Mouse (Mus musculus): ENCODE data around the gene Magi3. TPM values are rescaled to one million over a fixed set of nuclear protein-coding genes. Genes with fewer than 3 reads are reported as not detected.

Magi3 gene
- total and polyA plus RNA-seq, 3 experiments, result 0.68 to 2.6 (median 1.8) TPM

- H3K4me3 ChIP-seq (replicated peaks in 1 of 3; ENCODE audit: low read depth in 2 of 3, low read length in 2 of 3, poor library complexity in 1 of 3), result no peak overlapping the region
- H3K27me3 ChIP-seq (replicated peaks), result no peaks in the 10 kb centered on the region
- no peaks in the 10 kb centered on the region for H3K36me3 ChIP-seq (replicated peaks in 1 of 2; ENCODE audit: control insufficient read depth in 1 of 2, insufficient read depth in 1 of 2, low read length in 1 of 2)
- TF ChIP-seq CTCF (conservative IDR thresholded peaks at IDR 0.05 in 1 of 2, IDR thresholded peaks at IDR 0.05 in 1 of 2; ENCODE audit: low read depth in 2 of 2, low read length in 2 of 2), result peak in 1 of 2 experiments; percentile 45; a peak in 2 of 4 replicates
- no peak for TF ChIP-seq USF2 (conservative IDR thresholded peaks at IDR 0.05; ENCODE audit: low read depth, low read length)
- no peak for TF ChIP-seq TCF12 (IDR thresholded peaks at IDR 0.05; ENCODE audit: low read depth, low read length)
- peak; percentile 42 for TF ChIP-seq RAD21 (IDR thresholded peaks at IDR 0.05; ENCODE audit: low read depth, low read length)
- in situ Hi-C loops (cut with MboI; ENCODE audit: low pct_ligation_motif_present, low pct_unique_long_range_greater_than_20kb, low sequenced_read_pairs) (loop anchor here (25.0 kb wide), 1 partner anchor 257 kb away; the partner anchor contains the start of gene Bcl2l15), dilution Hi-C loops (cut with MboI; ENCODE audit: extremely low pct_ligation_motif_present, extremely low pct_unique_long_range_greater_than_20kb, low sequenced_read_pairs) (no loop called here)
- H3K79me2 ChIP-seq (replicated peaks; ENCODE audit: control insufficient read depth, extremely low read depth, insufficient read depth, poor library complexity, severe bottlenecking), result no peaks in the 10 kb centered on the region
- no peak overlapping the region for H3K27ac ChIP-seq (ENCODE audit: insufficient read depth, low read depth)
- H3K4me1 ChIP-seq (ENCODE audit: control insufficient read depth in 1 of 2, insufficient read depth in 2 of 2), result no peaks in the 10 kb centered on the region
- no peak for DNase-seq (ENCODE audit: extremely low read depth)
- H3K4me2 ChIP-seq (ENCODE audit: insufficient read depth, low read depth, poor library complexity, severe bottlenecking), result no peak overlapping the region
- H3K9ac ChIP-seq (ENCODE audit: insufficient read depth, low read depth), result no peak overlapping the region
- no peaks in the 10 kb centered on the region for H3K9me3 ChIP-seq (replicated peaks; ENCODE audit: low read length)
These were observed 125.5 kb downstream of the Magi3 start for GRCm38 (mm10) chr3:104094646-104095045.

- Histone ChIP-seq H3K27ac (ENCODE audit: insufficient read depth, low read depth) (no peak overlapping the region), H3K4me2 (ENCODE audit: insufficient read depth, low read depth, poor library complexity, severe bottlenecking) (no peak overlapping the region), H3K9me3 (replicated peaks; ENCODE audit: low read length) (no peaks in the 10 kb centered on the region), H3K36me3 (replicated peaks in 1 of 2; ENCODE audit: control insufficient read depth in 1 of 2, insufficient read depth in 1 of 2, low read length in 1 of 2) (no peaks in the 10 kb centered on the region), H3K27me3 (replicated peaks) (no peaks in the 10 kb centered on the region), H3K4me3 (replicated peaks in 1 of 3; ENCODE audit: low read depth in 2 of 3, low read length in 2 of 3, poor library complexity in 1 of 3) (no peak overlapping the region), H3K79me2 (replicated peaks; ENCODE audit: control insufficient read depth, extremely low read depth, insufficient read depth, poor library complexity, severe bottlenecking) (no peaks in the 10 kb centered on the region), H3K9ac (ENCODE audit: insufficient read depth, low read depth) (no peak overlapping the region), H3K4me1 (ENCODE audit: control insufficient read depth in 1 of 2, insufficient read depth in 2 of 2) (no peaks in the 10 kb centered on the region)
- DNase-seq (ENCODE audit: extremely low read depth), result no peak
- dilution Hi-C loops (cut with MboI; ENCODE audit: extremely low pct_ligation_motif_present, extremely low pct_unique_long_range_greater_than_20kb, low sequenced_read_pairs), result no loop called here
- in situ Hi-C loops (cut with MboI; ENCODE audit: low pct_ligation_motif_present, low pct_unique_long_range_greater_than_20kb, low sequenced_read_pairs), result loop anchor here (25.0 kb wide), 1 partner anchor 255 kb away; the partner anchor contains the start of gene Bcl2l15
- no peak for TF ChIP-seq ZNF384 (IDR thresholded peaks at IDR 0.05; ENCODE audit: low read depth, low read length)
- TF ChIP-seq GABPA (IDR thresholded peaks at IDR 0.05; ENCODE audit: insufficient replicate concordance, low read depth, low read length), result no peak
- no peak for TF ChIP-seq MAX (IDR thresholded peaks at IDR 0.05; ENCODE audit: low read length)
- TF ChIP-seq JUND (conservative IDR thresholded peaks at IDR 0.05; ENCODE audit: low read depth, low read length), result no peak
- TF ChIP-seq NRF1 (IDR thresholded peaks at IDR 0.05; ENCODE audit: low read depth, low read length), result no peak
- TF ChIP-seq POLR2AphosphoS2 (IDR thresholded peaks at IDR 0.05; ENCODE audit: low read depth, low read length), result no peak
- no peak for TF ChIP-seq SMC3 (IDR thresholded peaks at IDR 0.05; ENCODE audit: low read depth, low read length)
- TF ChIP-seq RCOR1 (conservative IDR thresholded peaks at IDR 0.05; ENCODE audit: low read depth, low read length), result no peak
- TF ChIP-seq CTCF (conservative IDR thresholded peaks at IDR 0.05 in 1 of 2, IDR thresholded peaks at IDR 0.05 in 1 of 2; ENCODE audit: low read depth in 2 of 2, low read length in 2 of 2), result no peak
These were observed 127.4 kb downstream of the Magi3 start for GRCm38 (mm10) chr3:104092759-104093158.

- TF ChIP-seq TBP (conservative IDR thresholded peaks at IDR 0.05; ENCODE audit: low read depth, low read length) (no peak), MAZ (IDR thresholded peaks at IDR 0.05; ENCODE audit: low read depth, low read length) (no peak), GABPA (IDR thresholded peaks at IDR 0.05; ENCODE audit: insufficient replicate concordance, low read depth, low read length) (no peak), UBTF (IDR thresholded peaks at IDR 0.05; ENCODE audit: low read depth, low read length) (no peak)
- H3K4me2 ChIP-seq (ENCODE audit: insufficient read depth, low read depth, poor library complexity, severe bottlenecking), result no peak overlapping the region
- in situ Hi-C loops (cut with MboI; ENCODE audit: low pct_ligation_motif_present, low pct_unique_long_range_greater_than_20kb, low sequenced_read_pairs) (loop anchor here (25.0 kb wide), 1 partner anchor 245 kb away; the partner anchor contains the start of gene Bcl2l15), dilution Hi-C loops (cut with MboI; ENCODE audit: extremely low pct_ligation_motif_present, extremely low pct_unique_long_range_greater_than_20kb, low sequenced_read_pairs) (no loop called here)
- no peaks in the 10 kb centered on the region for H3K27me3 ChIP-seq (replicated peaks)
- no peaks in the 10 kb centered on the region for H3K4me1 ChIP-seq (ENCODE audit: control insufficient read depth in 1 of 2, insufficient read depth in 2 of 2)
- no peak for DNase-seq (ENCODE audit: extremely low read depth)
- no peak overlapping the region for H3K9ac ChIP-seq (ENCODE audit: insufficient read depth, low read depth)
- H3K9me3 ChIP-seq (replicated peaks; ENCODE audit: low read length), result no peaks in the 10 kb centered on the region
- no peak overlapping the region for H3K4me3 ChIP-seq (replicated peaks in 1 of 3; ENCODE audit: low read depth in 2 of 3, low read length in 2 of 3, poor library complexity in 1 of 3)
- no peaks in the 10 kb centered on the region for H3K79me2 ChIP-seq (replicated peaks; ENCODE audit: control insufficient read depth, extremely low read depth, insufficient read depth, poor library complexity, severe bottlenecking)
- no peak overlapping the region for H3K27ac ChIP-seq (ENCODE audit: insufficient read depth, low read depth)
- no peaks in the 10 kb centered on the region for H3K36me3 ChIP-seq (replicated peaks in 1 of 2; ENCODE audit: control insufficient read depth in 1 of 2, insufficient read depth in 1 of 2, low read length in 1 of 2)
These were observed 138.1 kb downstream of the Magi3 start for GRCm38 (mm10) chr3:104082031-104082430.
